Mouse (Mus musculus): Measurements from ENCODE around the gene Prr15. TPM values are rescaled to one million over a fixed set of nuclear protein-coding genes. Genes with fewer than 3 reads are reported as not detected.

The Prr15 gene
- 0.21 TPM for polyA plus RNA-seq (2021)

GRCm38 (mm10) chr6:54325246-54325885 is at the start of gene Prr15:
Gene Prr15 (plus strand): TSS chr6:54325835.
- ATAC-seq, result no peak
- H3K27me3 ChIP-seq, result no peaks in the 10 kb centered on the region
- DNase-seq (ENCODE audit: low read depth, low spot score), result no peak
- POLR2A ChIA-PET, result no interaction called here
- CTCF ChIA-PET, result no interaction called here
- TF ChIP-seq CTCF (IDR thresholded peaks at IDR 0.05), result no peak
- in situ Hi-C loops (cut with MboI; ENCODE audit: low pct_unique_long_range_greater_than_20kb), result no loop called here

- POLR2A ChIA-PET, result no interaction called here
- CTCF ChIA-PET, result no interaction called here
- ATAC-seq, result no peak
Measured at GRCm38 (mm10) chr6:54277234-54277633, 48.4 kb upstream of the Prr15 start.

GRCm38 (mm10) chr6:54277828-54278227 is 47.8 kb upstream of the Prr15 start:
- ChIA-PET CTCF (interaction anchor here (0.8 to 1.3 kb wide), 3 partner anchors 11 to 20 kb away, joined by 3 to 4 read pairs (median 3); no protein-coding TSS in a partner anchor), POLR2A (interaction anchor here (0.7 kb wide), 1 partner anchor 341 kb away, joined by 4 read pairs; no protein-coding TSS in a partner anchor)
- H3K27me3 ChIP-seq, result no peaks in the 10 kb centered on the region
- no peak for TF ChIP-seq CTCF (IDR thresholded peaks at IDR 0.05)
- ATAC-seq, result no peak
- in situ Hi-C loops (cut with MboI; ENCODE audit: low pct_unique_long_range_greater_than_20kb), result no loop called here
- DNase-seq (ENCODE audit: low read depth, low spot score), result no peak

More at GRCm38 (mm10) chr6:54277234-54277633, 48.4 kb upstream of the Prr15 start:
- no peak for DNase-seq (ENCODE audit: low read depth, low spot score)
- TF ChIP-seq CTCF (IDR thresholded peaks at IDR 0.05), result no peak
- in situ Hi-C loops (cut with MboI; ENCODE audit: low pct_unique_long_range_greater_than_20kb), result no loop called here
- no peaks in the 10 kb centered on the region for H3K27me3 ChIP-seq

- in situ Hi-C loops (cut with MboI; ENCODE audit: low pct_unique_long_range_greater_than_20kb), result no loop called here
- no peak for TF ChIP-seq CTCF (IDR thresholded peaks at IDR 0.05)
- POLR2A ChIA-PET, result no interaction called here
- peak; percentile 31 for DNase-seq (ENCODE audit: low read depth, low spot score)
- H3K27me3 ChIP-seq, result no peaks in the 10 kb centered on the region
- CTCF ChIA-PET, result interaction anchor here (1.2 to 1.3 kb wide), 2 partner anchors 10 to 18 kb away, joined by 3 to 4 read pairs; no protein-coding TSS in a partner anchor
- no peak for ATAC-seq
Measured at GRCm38 (mm10) chr6:54278613-54279012, 47.0 kb upstream of the Prr15 start.

- no peak for TF ChIP-seq CTCF (IDR thresholded peaks at IDR 0.05)
- H3K27me3 ChIP-seq, result no peaks in the 10 kb centered on the region
- ChIA-PET POLR2A (no interaction called here), CTCF (no interaction called here)
- DNase-seq (ENCODE audit: low read depth, low spot score) (no peak), ATAC-seq (no peak)
- in situ Hi-C loops (cut with MboI; ENCODE audit: low pct_unique_long_range_greater_than_20kb), result no loop called here
Measured at GRCm38 (mm10) chr6:54279391-54279790, 46.2 kb upstream of the Prr15 start.

GRCm38 (mm10) chr6:54280248-54280647 is 45.4 kb upstream of the Prr15 start:
- no peak for ATAC-seq
- DNase-seq (ENCODE audit: low read depth, low spot score), result no peak
- H3K27me3 ChIP-seq, result no peaks in the 10 kb centered on the region
- TF ChIP-seq CTCF (IDR thresholded peaks at IDR 0.05), result no peak
- ChIA-PET CTCF (no interaction called here), POLR2A (no interaction called here)
- in situ Hi-C loops (cut with MboI; ENCODE audit: low pct_unique_long_range_greater_than_20kb), result no loop called here

GRCm38 (mm10) chr6:54283299-54283698 is 42.3 kb upstream of the Prr15 start:
- TF ChIP-seq CTCF (IDR thresholded peaks at IDR 0.05), result no peak
- H3K27me3 ChIP-seq, result no peaks in the 10 kb centered on the region
- ChIA-PET POLR2A (no interaction called here), CTCF (no interaction called here)
- DNase-seq (ENCODE audit: low read depth, low spot score), result no peak
- in situ Hi-C loops (cut with MboI; ENCODE audit: low pct_unique_long_range_greater_than_20kb), result no loop called here
- ATAC-seq, result no peak

GRCm38 (mm10) chr6:54284167-54284711 is 41.4 kb upstream of the Prr15 start:
- in situ Hi-C loops (cut with MboI; ENCODE audit: low pct_unique_long_range_greater_than_20kb), result no loop called here
- H3K27me3 ChIP-seq, result no peaks in the 10 kb centered on the region
- no peak for ATAC-seq
- TF ChIP-seq CTCF (IDR thresholded peaks at IDR 0.05), result no peak
- ChIA-PET CTCF (interaction anchor here (1.0 kb wide), 1 partner anchor 24 kb away, joined by 3 read pairs; no protein-coding TSS in a partner anchor), POLR2A (interaction anchor here (1.0 kb wide), 1 partner anchor 14 kb away, joined by 3 read pairs; no protein-coding TSS in a partner anchor)
- no peak for DNase-seq (ENCODE audit: low read depth, low spot score)

- ChIA-PET CTCF (interaction anchor here (1.8 kb wide), 1 partner anchor 81 kb away, joined by 4 read pairs; no protein-coding TSS in a partner anchor), POLR2A (no interaction called here)
- no peak for TF ChIP-seq CTCF (IDR thresholded peaks at IDR 0.05)
- H3K27me3 ChIP-seq, result no peaks in the 10 kb centered on the region
- in situ Hi-C loops (cut with MboI; ENCODE audit: low pct_unique_long_range_greater_than_20kb), result no loop called here
- no peak for DNase-seq (ENCODE audit: low read depth, low spot score)
- ATAC-seq, result no peak
Measured at GRCm38 (mm10) chr6:54286813-54287212, 38.8 kb upstream of the Prr15 start.

- DNase-seq (ENCODE audit: low read depth, low spot score) (no peak), ATAC-seq (no peak)
- no peaks in the 10 kb centered on the region for H3K27me3 ChIP-seq
- ChIA-PET POLR2A (interaction anchor here (0.7 to 0.9 kb wide), 2 partner anchors 9 to 15 kb away, joined by 3 to 4 read pairs; no protein-coding TSS in a partner anchor), CTCF (interaction anchor here (1.4 to 1.8 kb wide), 2 partner anchors 18 to 25 kb away, joined by 4 to 5 read pairs; no protein-coding TSS in a partner anchor)
- TF ChIP-seq CTCF (IDR thresholded peaks at IDR 0.05), result no peak
- in situ Hi-C loops (cut with MboI; ENCODE audit: low pct_unique_long_range_greater_than_20kb), result no loop called here
Measured at GRCm38 (mm10) chr6:54289774-54290500, 35.7 kb upstream of the Prr15 start.

Data from Patski (cell line).